27 mouse cellular contexts compared by ENCODE assay signal in the genomic region with DNA sequence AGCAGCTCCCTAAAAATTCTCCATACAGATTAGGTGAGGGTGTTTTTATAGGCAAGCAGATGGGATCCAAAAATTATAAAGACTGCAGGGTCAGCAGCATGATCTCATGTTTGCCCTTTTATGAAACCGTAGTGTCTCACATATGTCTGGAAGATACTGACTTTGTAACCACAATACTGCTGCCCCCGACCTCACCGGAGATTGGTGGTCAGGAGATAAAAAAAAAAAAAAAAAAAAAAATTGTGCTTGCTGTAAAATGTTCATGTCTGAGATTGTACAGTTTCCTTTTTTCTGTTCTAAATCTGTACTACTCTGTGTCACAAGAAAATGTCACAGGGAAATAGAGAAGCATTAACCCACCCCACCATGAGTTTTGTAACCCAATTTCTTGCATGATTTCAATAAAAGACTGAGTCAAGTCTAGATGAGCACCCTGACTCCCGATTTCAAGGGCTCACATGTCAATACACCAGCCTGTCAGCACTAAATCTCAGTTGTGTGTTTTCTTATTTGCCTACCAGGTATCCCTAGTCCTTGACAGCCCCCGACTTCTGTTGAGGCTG.
DNase-seq lines count a peak whose midpoint lies in the region; ATAC-seq and TF ChIP-seq lines count a peak whose summit lies in the region.
"Had no signal": no experiment of that assay in that cellular context is flagged by ENCODE, and none has a peak within 500 bp of the region (broad histone marks: within the 10 kb centered on the region; RNA-seq: fewer than 3 reads in every experiment).

No protein-coding gene starts in this region.

- no peak for TF ChIP-seq POLR2A in bone marrow macrophage, adult 2 months (IDR thresholded peaks at IDR 0.05; ENCODE audit: borderline replicate concordance, low read depth, low read length)

- WGBS in macrophage (ENCODE audit: missing documents) = 18% methylated on average over 5 of the region's 5 CpGs

- peak; percentile 73 for ATAC-seq in monocyte, adult 5-6 weeks (replicated peaks; ENCODE audit: insufficient number of reproducible peaks, low FRiP score, low TSS enrichment, poor library complexity, severe bottlenecking)
- ATAC-seq: activated CD4-positive, CD25-positive, alpha-beta regulatory T cell, adult 4 months; forebrain, embryonic 14.5 days; forebrain, postnatal 0 days; hindbrain, embryonic 16.5 days; intestine, embryonic 15.5 days had no signal

- no peak for TF ChIP-seq CTCF in bone marrow macrophage, adult 2 months (IDR thresholded peaks at IDR 0.05; ENCODE audit: low read depth, low read length)

- H3K79me2 ChIP-seq in macrophage (ENCODE audit: inconsistent target) = no peaks in the 10 kb centered on the region

- peaks cover 12% of the 10 kb centered on the region for H3K4me1 ChIP-seq in bone marrow macrophage, adult 2 months (ENCODE audit: control insufficient read depth, insufficient read depth, low read length)
- H3K4me1 ChIP-seq: forebrain, embryonic 10.5 days; heart, embryonic 15.5 days; hindbrain, embryonic 10.5 days; hindbrain, embryonic 13.5 days; intestine, embryonic 15.5 days had no signal

- H3K36me3 ChIP-seq in macrophage (ENCODE audit: inconsistent target) = no peaks in the 10 kb centered on the region
- H3K36me3 ChIP-seq: forebrain, embryonic 10.5 days; heart, embryonic 15.5 days; hindbrain, embryonic 10.5 days; hindbrain, embryonic 13.5 days; intestine, embryonic 15.5 days had no signal

- DNase-seq in lung, postnatal 36 days = peak; percentile 18
- DNase-seq in lung, postnatal 10 days = no peak
- no peak for DNase-seq in adrenal gland, adult 2 months
- no peak for DNase-seq in gastrocnemius, adult 18-20 months (ENCODE audit: low spot score)
- no peak for DNase-seq in B cell, adult 2 months
- DNase-seq: adrenal gland, postnatal 10 days; adrenal gland, postnatal 36 days; cerebellum, adult 11 months; cerebellum, adult 2 months; cerebellum, adult 9-11 months; cerebellum, postnatal 36 days; forebrain, postnatal 0 days; gastrocnemius, postnatal 25 days; heart, postnatal 10 days; heart, postnatal 36 days; kidney, adult 18-20 months had no signal

- no peak overlapping the region for H3K4me3 ChIP-seq in bone marrow macrophage, adult 2 months (ENCODE audit: insufficient read depth, low read length)
- no peak overlapping the region for H3K4me3 ChIP-seq in macrophage (ENCODE audit: inconsistent target)
- H3K4me3 ChIP-seq: forebrain, embryonic 10.5 days; heart, embryonic 15.5 days; hindbrain, embryonic 10.5 days; hindbrain, embryonic 13.5 days; intestine, embryonic 15.5 days had no signal

- H3K27ac ChIP-seq in bone marrow macrophage, adult 2 months (ENCODE audit: insufficient read depth, low read depth, low read length) = peak overlapping the region; percentile 78
- peak overlapping the region; percentile 78 for H3K27ac ChIP-seq in macrophage
- H3K27ac ChIP-seq: forebrain, embryonic 10.5 days; heart, embryonic 15.5 days; hindbrain, embryonic 10.5 days; hindbrain, embryonic 13.5 days; intestine, embryonic 15.5 days had no signal
